Mouse (Mus musculus) liver, embryonic 13.5 days (tissue): ENCODE data around the gene Lsg1. TPM values are rescaled to one million over a fixed set of nuclear protein-coding genes. Genes with fewer than 3 reads are reported as not detected.
A peak's percentile ranks its signal among the peaks of the same experiment; 100 is the strongest.

ENCODE experiments used
- ATAC-seq: fragments of 200-750 bp; cut with Nextera tagmentation; 2 replicates; pipeline ENCODE4 v1.8.0; 2017; ENCODE audit warnings: low read depth, mild to moderate bottlenecking, moderate number of reproducible peaks, moderate library complexity
- DNase-seq: peaks from one replicate; pipeline ENCODE4 v3.0.0; 2022
- H3K27ac ChIP-seq: fragments of 300-500 bp; sonication (generic); 2 replicates; pipeline ENCODE4 v1.5.1; 2015; ENCODE audit warnings: moderate library complexity, mild to moderate bottlenecking, inconsistent platforms
- H3K27me3 ChIP-seq: fragments of 300-500 bp; sonication (generic); 2 replicates; pipeline ENCODE4 v1.6.1; 2015; ENCODE audit warnings: mild to moderate bottlenecking, inconsistent platforms
- H3K36me3 ChIP-seq: fragments of 300-500 bp; sonication (generic); 2 replicates; pipeline ENCODE4 v1.6.1; 2015; ENCODE audit warnings: mild to moderate bottlenecking, inconsistent platforms
- H3K4me1 ChIP-seq: fragments of 300-500 bp; sonication (generic); replicated peaks from 2 replicates; pipeline ENCODE4 v1.6.1; 2015; ENCODE audit warnings: inconsistent platforms
- H3K4me2 ChIP-seq: fragments of 300-500 bp; sonication (generic); 2 replicates; pipeline ENCODE4 v1.6.1; 2015; ENCODE audit warnings: inconsistent platforms, mild to moderate bottlenecking, moderate library complexity
- H3K4me3 ChIP-seq: fragments of 300-500 bp; sonication (generic); replicated peaks from 2 replicates; pipeline ENCODE4 v1.5.1; 2015; ENCODE audit warnings: mild to moderate bottlenecking, inconsistent platforms
- H3K9ac ChIP-seq: fragments of 300-500 bp; sonication (generic); 2 replicates; pipeline ENCODE4 v1.6.1; 2015; ENCODE audit warnings: mild to moderate bottlenecking, inconsistent platforms
- H3K9me3 ChIP-seq: fragments of 300-500 bp; sonication (generic); replicated peaks from 2 replicates; pipeline ENCODE4 v1.6.1; 2016; ENCODE audit warnings: inconsistent platforms
- WGBS: fragments of 180-500 bp; shearing (Covaris S2); methylation state at CpG from one replicate; pipeline ENCODE4 v1.1.7; 2015; ENCODE audit not compliant: insufficient replicate concordance; 5-methylcytosine and 5-hydroxymethylcytosine counted together
- polyA plus RNA-seq: library from polyadenylated mRNA; unstranded; fragments of >200 nt; fragmentation: Nextera tagmentation; extraction: Ambion mirVana; gene quantifications from 2 replicates; pipeline ENCODE4 v1.2.1, GENCODE M21; 2015

The Lsg1 gene
- polyA plus RNA-seq, 1 experiment from 2014 or later, result 36.9 TPM

- H3K9me3 ChIP-seq, result no peaks in the 10 kb centered on the region
- peaks cover 62% of the 10 kb centered on the region for H3K4me1 ChIP-seq
- no peak for DNase-seq
- ATAC-seq, result no peak
- 76% methylated on average over 20 of the region's 20 CpGs for WGBS
- no peak overlapping the region for H3K4me2 ChIP-seq
- no peak overlapping the region for H3K9ac ChIP-seq
- H3K27me3 ChIP-seq, result 0 out of 2 replicates have a peak, but pooled peaks cover 2% of the 10 kb centered on the region
- H3K27ac ChIP-seq, result peak overlapping the region; percentile 29; the same call in 1 of the 2 replicates
- H3K4me3 ChIP-seq, result no peak overlapping the region
- no peaks in the 10 kb centered on the region for H3K36me3 ChIP-seq
Measured at GRCm38 (mm10) chr16:30513050-30514024, 74.1 kb downstream of the Lsg1 start.

- 0 out of 2 replicates have a peak overlapping the region, but pooled peaks have one; percentile 3 for H3K4me3 ChIP-seq
- H3K36me3 ChIP-seq, result no peaks in the 10 kb centered on the region
- peak overlapping the region; percentile 85 for H3K9ac ChIP-seq
- DNase-seq, result peak; percentile 51
- peaks cover 55% of the 10 kb centered on the region for H3K4me1 ChIP-seq
- ATAC-seq, result peak; percentile 51
- no peaks in the 10 kb centered on the region for H3K9me3 ChIP-seq
- H3K4me2 ChIP-seq, result peak overlapping the region; percentile 81
- WGBS, result 45% methylated on average over 8 of the region's 8 CpGs
- peak overlapping the region; percentile 67 for H3K27ac ChIP-seq
- H3K27me3 ChIP-seq, result 0 out of 2 replicates have a peak, but pooled peaks cover 2% of the 10 kb centered on the region
Measured at GRCm38 (mm10) chr16:30512375-30513049, 74.9 kb downstream of the Lsg1 start.

- Histone ChIP-seq H3K27me3 (0 out of 2 replicates have a peak, but pooled peaks cover 2% of the 10 kb centered on the region), H3K4me3 (peak overlapping the region; percentile 76), H3K27ac (peak overlapping the region; percentile 84), H3K4me2 (peak overlapping the region; percentile 81), H3K4me1 (peaks cover 55% of the 10 kb centered on the region), H3K9me3 (no peaks in the 10 kb centered on the region), H3K9ac (peak overlapping the region; percentile 85), H3K36me3 (no peaks in the 10 kb centered on the region)
- DNase-seq (no peak), ATAC-seq (peak; percentile 3; the same call in 1 of the 2 replicates)
- WGBS, result 55% methylated on average over 13 of the region's 13 CpGs
Measured at GRCm38 (mm10) chr16:30511563-30512340, 75.6 kb downstream of the Lsg1 start.

DNA sequence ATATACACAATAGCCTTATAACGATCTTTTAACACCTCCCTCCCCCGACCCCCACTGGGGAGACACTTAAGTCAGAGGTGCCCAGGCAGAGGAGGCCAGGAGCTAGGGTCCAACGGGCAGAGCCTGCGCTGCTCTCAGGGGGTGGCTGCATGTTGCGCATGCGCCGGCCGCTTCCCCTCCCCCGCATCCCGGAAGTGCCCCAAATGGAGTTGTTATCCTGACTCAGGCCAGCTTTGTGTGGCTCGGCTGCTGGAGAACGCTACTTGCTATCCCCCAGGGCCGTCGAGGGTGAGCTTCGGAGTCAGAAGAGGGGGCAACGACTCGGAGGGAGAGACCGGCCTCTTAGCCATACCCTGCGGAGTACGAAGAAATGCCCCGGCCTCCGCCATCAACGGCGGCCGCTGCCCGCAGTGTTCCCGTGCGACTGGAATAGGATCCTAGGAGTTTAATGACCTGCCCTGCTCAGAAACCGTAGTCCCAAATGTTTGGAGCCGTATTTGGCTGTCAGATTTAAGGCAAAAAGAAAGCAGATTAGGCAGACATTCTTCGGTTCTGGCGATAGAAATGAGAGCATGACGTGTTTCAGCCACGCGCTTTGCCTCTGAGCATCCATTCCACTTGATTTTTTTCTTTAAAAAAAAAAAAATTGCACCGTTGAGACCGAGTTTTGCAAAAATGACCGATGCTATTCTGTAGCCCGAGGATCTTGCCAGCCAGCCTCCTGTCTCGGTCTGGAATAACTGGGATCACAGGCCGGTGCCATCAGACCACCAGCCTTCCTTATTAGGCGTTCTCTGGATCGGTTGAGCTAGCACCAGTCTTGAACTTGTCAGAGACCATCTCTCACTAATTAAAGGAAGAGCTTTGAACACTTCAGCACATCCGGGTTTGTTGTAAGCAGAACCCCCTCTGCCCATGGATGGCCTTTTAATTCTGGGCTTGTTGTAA is 76.6 kb downstream of the Lsg1 start:
- no peaks in the 10 kb centered on the region for H3K36me3 ChIP-seq
- peaks cover 55% of the 10 kb centered on the region for H3K4me1 ChIP-seq
- DNase-seq, result peak; percentile 82
- peak overlapping the region; percentile 85 for H3K9ac ChIP-seq
- H3K4me3 ChIP-seq, result peak overlapping the region; percentile 76
- peak overlapping the region; percentile 84 for H3K27ac ChIP-seq
- 3% methylated on average over 44 of the region's 44 CpGs for WGBS
- ATAC-seq, result peak; percentile 84
- peak overlapping the region; percentile 81 for H3K4me2 ChIP-seq
- H3K27me3 ChIP-seq, result 0 out of 2 replicates have a peak, but pooled peaks cover 2% of the 10 kb centered on the region
- H3K9me3 ChIP-seq, result no peaks in the 10 kb centered on the region

Other genes starting within 250 kb of the Lsg1 start
- 7.6 and 8.6 TPM in 2 replicates for gene Atp13a3, start 181.6 kb downstream of the Lsg1 start, polyA plus RNA-seq
- gene Tmem44, start 36.8 kb downstream of the Lsg1 start, polyA plus RNA-seq, result 1.0 and 1.2 TPM in 2 replicates
- 5.0 and 5.9 TPM in 2 replicates for gene Fam43a, start 12.1 kb upstream of the Lsg1 start, polyA plus RNA-seq